Mouse (Mus musculus) ES-E14 (cell line): ENCODE data around the gene Gch1. TPM values are rescaled to one million over a fixed set of nuclear protein-coding genes. Genes with fewer than 3 reads are reported as not detected.
A peak's percentile ranks its signal among the peaks of the same experiment; 100 is the strongest.

Experiments used
- DNase-seq: peaks from one replicate; pipeline ENCODE4 v3.0.0-alpha.2; 2013; ENCODE audit warnings: low read depth, low spot score
- H3K27ac ChIP-seq: 2 replicates; pipeline ENCODE4 v1.5.1; 2012; ENCODE audit warnings: low read depth, mild to moderate bottlenecking, low read length, moderate library complexity, mixed read lengths; ENCODE audit not compliant: poor library complexity, insufficient read depth, severe bottlenecking
- H3K36me3 ChIP-seq: 2 replicates; pipeline ENCODE4 v1.6.1; 2012; ENCODE audit warnings: mild to moderate bottlenecking, low read length, moderate library complexity, mixed read lengths; ENCODE audit not compliant: control insufficient read depth, poor library complexity, insufficient read depth, severe bottlenecking
- H3K4me1 ChIP-seq, 2 experiments: fragments of 150-350 bp in 1 of 2; sonication (generic) in 1 of 2; 2 replicates each; pipeline ENCODE4 v1.6.1; 2012; ENCODE audit warnings: low read length in 2 of 2, mild to moderate bottlenecking in 1 of 2, mixed read lengths in 1 of 2; ENCODE audit not compliant: control insufficient read depth in 2 of 2, insufficient read depth in 2 of 2, poor library complexity in 1 of 2
- H3K4me3 ChIP-seq, 2 experiments: fragments of 150-350 bp in 1 of 2; sonication (generic) in 1 of 2; 2 replicates each; pipeline ENCODE4 v1.5.1; 2012; ENCODE audit warnings: low read length in 2 of 2, low read depth in 1 of 2, mild to moderate bottlenecking in 1 of 2, mixed read lengths in 1 of 2; ENCODE audit not compliant: insufficient read depth in 1 of 2, poor library complexity in 1 of 2, severe bottlenecking in 1 of 2
- H3K9ac ChIP-seq: 2 replicates; pipeline ENCODE4 v1.6.1; 2012; ENCODE audit warnings: low read depth, mild to moderate bottlenecking, low read length, mixed read lengths; ENCODE audit not compliant: poor library complexity, insufficient read depth, severe bottlenecking
- H3K9me3 ChIP-seq: fragments of 150-350 bp; sonication (generic); 2 replicates; pipeline ENCODE4 v1.6.1; 2012; ENCODE audit warnings: low read depth, mild to moderate bottlenecking, low read length; ENCODE audit not compliant: control insufficient read depth, insufficient read depth
- CHD2 ChIP-seq: IDR thresholded peaks from 2 replicates; pipeline ENCODE4 v1.6.1; 2014; ENCODE audit warnings: mild to moderate bottlenecking, low read depth, low read length, inconsistent platforms
- HCFC1 ChIP-seq: IDR thresholded peaks from 2 replicates; pipeline ENCODE4 v1.6.1; 2012; ENCODE audit warnings: low read length, inconsistent platforms, borderline replicate concordance; ENCODE audit not compliant: insufficient read depth
- MAFK ChIP-seq: IDR thresholded peaks from 2 replicates; pipeline ENCODE4 v1.6.1; 2014; ENCODE audit warnings: mild to moderate bottlenecking, low read depth, low read length, inconsistent platforms; ENCODE audit not compliant: insufficient read depth
- ZC3H11A ChIP-seq: IDR thresholded peaks from 2 replicates; pipeline ENCODE4 v1.6.1; 2012; ENCODE audit warnings: low read depth, mild to moderate bottlenecking, inconsistent platforms, low read length, borderline replicate concordance
- ZNF384 ChIP-seq: IDR thresholded peaks from 2 replicates; pipeline ENCODE4 v1.6.1; 2012; ENCODE audit warnings: low read depth, low read length, inconsistent platforms
- in situ Hi-C, 2 experiments: fragments of 600-800 bp; cut with MboI; formaldehyde crosslinking; loops; one replicate each; pipeline ENCODE4 v1.15.1; 2025; ENCODE audit warnings: low sequenced_read_pairs in 2 of 2, inconsistent platforms in 1 of 2; ENCODE audit not compliant: unreplicated experiment in 2 of 2
- total RNA-seq: library from RNA; depleted of rRNA; stranded (reverse); fragments of 300-350 nt; gene quantifications from 2 replicates; pipeline ENCODE4 v1.2.3, GENCODE M21; 2012

The Gch1 gene
- total RNA-seq, 1 experiment = 0.76 TPM

DNA sequence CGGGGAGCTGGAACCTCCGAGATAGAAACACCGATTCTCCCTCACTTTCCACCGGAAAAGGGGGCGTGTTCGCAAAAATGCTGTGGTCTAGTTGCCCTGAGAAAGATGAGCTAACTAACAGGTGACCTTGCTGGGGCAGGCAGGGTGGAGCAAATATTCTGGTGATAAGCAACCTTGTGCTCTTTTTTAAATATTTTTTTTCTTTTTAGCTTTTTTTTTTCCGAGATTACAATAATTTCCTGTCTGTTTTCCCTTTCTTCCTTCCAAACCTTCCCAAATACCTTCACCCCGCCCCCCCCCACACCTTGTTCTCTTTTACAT, 382 bp upstream of the Gch1 start:
- in situ Hi-C loops = no loop called here
- Histone ChIP-seq H3K36me3 (no peaks in the 10 kb centered on the region), H3K4me3 (peak overlapping the region; percentile 88 to 99), H3K4me1 (peaks cover 0 to 2% of the 10 kb centered on the region in 2 experiments; a peak in 1 of 4 replicates), H3K9me3 (no peaks in the 10 kb centered on the region), H3K27ac (no peak overlapping the region), H3K9ac (no peak overlapping the region)
- no peak for DNase-seq
- TF ChIP-seq MAFK = no peak
- no peak for TF ChIP-seq HCFC1
- TF ChIP-seq ZNF384 = no peak
- TF ChIP-seq CHD2 = no peak
- no peak for TF ChIP-seq ZC3H11A

DNA sequence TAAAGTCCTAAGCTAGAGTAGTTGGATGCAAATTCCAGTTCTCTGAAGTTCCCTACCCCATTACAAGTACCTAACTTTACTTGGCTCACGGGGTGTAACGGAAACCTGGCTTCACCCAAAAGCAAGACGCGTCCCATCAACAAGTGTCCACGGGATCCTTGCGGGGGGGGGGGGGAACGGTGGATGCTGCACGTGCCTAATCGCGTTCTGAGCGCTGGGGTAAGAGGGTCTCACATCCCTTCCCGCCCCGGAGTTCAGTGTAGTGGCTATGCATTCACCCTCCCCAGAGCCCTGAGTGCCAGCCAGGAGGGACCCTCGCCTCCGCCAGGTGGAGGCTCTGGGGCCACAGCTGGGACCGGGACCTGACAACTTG, 752 bp downstream of the Gch1 start:
- Histone ChIP-seq H3K9me3 (no peaks in the 10 kb centered on the region), H3K4me1 (peaks cover 0 to 2% of the 10 kb centered on the region in 2 experiments; a peak in 1 of 4 replicates), H3K9ac (peak overlapping the region; percentile 77), H3K36me3 (no peaks in the 10 kb centered on the region), H3K27ac (no peak overlapping the region), H3K4me3 (peak overlapping the region; percentile 88 to 99)
- in situ Hi-C loops = no loop called here
- no peak for DNase-seq
- TF ChIP-seq ZC3H11A = no peak
- no peak for TF ChIP-seq HCFC1
- no peak for TF ChIP-seq CHD2
- TF ChIP-seq MAFK = no peak
- no peak for TF ChIP-seq ZNF384

DNA sequence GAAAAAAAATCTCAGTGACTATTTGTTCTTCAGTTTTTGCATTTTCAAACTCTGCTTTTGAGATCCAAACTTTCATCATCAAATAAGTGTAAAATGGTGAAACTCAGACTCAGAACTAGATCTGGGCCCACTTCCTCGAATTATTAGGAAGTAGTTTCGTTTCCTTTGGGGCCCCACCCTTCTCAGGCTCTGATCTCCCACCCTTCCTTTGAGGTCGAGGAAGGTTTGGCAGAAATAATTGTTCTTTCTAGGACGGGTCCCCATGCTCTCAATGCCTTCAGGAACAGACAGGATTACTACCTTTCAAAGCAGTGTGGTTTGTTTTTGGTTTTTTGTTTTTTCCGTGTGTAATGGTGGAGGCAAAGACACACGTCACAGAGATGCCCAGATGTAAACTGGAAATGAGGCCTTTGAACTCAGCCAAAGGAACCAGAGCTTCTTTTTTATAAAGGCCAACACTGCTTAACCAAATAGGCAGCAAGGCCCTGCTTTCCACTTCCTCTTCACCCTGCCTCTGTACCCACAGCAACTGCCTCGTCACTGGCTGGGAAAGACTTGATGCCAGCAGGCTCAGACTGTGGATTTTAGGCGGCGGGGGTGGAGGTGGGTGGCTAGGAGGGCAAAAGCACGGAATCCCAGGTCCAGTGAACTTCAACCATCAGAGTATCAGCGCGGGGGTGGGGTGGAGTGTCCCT, 1.4 kb downstream of the Gch1 start:
- TF ChIP-seq HCFC1 (no peak), ZNF384 (no peak), MAFK (no peak), ZC3H11A (no peak), CHD2 (no peak)
- Histone ChIP-seq H3K9me3 (no peaks in the 10 kb centered on the region), H3K4me1 (peaks cover 0 to 2% of the 10 kb centered on the region in 2 experiments; a peak in 1 of 4 replicates), H3K27ac (no peak overlapping the region), H3K4me3 (no peak overlapping the region; a peak in 1 of 4 replicates), H3K9ac (no peak overlapping the region), H3K36me3 (no peaks in the 10 kb centered on the region)
- DNase-seq = no peak
- in situ Hi-C loops = no loop called here

DNA sequence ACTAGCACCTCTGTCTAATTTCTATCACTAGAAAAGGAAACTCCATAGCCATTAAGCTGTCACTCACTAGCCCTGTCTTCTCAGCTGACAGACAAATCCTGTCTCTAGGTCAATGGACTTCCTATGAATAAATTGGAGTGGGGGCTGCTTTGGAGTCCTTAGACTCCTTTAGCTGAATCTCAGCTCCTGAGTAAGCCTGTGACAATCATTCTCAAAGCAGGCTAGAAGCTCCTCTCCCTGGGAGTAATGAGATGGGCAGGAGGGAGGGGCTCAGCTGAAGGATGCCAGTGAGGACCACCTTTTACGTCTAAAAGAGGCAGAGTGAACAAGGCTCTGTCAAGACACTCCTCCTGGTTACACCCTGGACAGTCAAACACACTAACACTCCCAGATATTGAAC, 2.0 kb downstream of the Gch1 start:
- TF ChIP-seq CHD2 (no peak), ZC3H11A (no peak), MAFK (no peak), HCFC1 (no peak), ZNF384 (no peak)
- no peak overlapping the region for H3K4me3 ChIP-seq
- H3K9ac ChIP-seq = no peak overlapping the region
- DNase-seq = no peak
- no peak overlapping the region for H3K27ac ChIP-seq
- no peaks in the 10 kb centered on the region for H3K9me3 ChIP-seq
- H3K4me1 ChIP-seq = peaks cover 0 to 2% of the 10 kb centered on the region in 2 experiments; a peak in 1 of 4 replicates
- H3K36me3 ChIP-seq = no peaks in the 10 kb centered on the region
- in situ Hi-C loops = no loop called here
